Mouse (Mus musculus) cerebral cortex, adult 2 months (tissue): ENCODE measurements around the gene Cebpb.

Experiments used
- WGBS: fragments of 180-500 bp; shearing (Covaris S2); methylation state at CpG from one replicate; pipeline ENCODE4 v1.1.7; 2018; 5-methylcytosine and 5-hydroxymethylcytosine counted together

Gene Cebpb

GRCm38 (mm10) chr2:167665972-167666713, 22.6 kb upstream of the Cebpb start:
- 91% methylated on average over 18 of the region's 18 CpGs for WGBS

DNA sequence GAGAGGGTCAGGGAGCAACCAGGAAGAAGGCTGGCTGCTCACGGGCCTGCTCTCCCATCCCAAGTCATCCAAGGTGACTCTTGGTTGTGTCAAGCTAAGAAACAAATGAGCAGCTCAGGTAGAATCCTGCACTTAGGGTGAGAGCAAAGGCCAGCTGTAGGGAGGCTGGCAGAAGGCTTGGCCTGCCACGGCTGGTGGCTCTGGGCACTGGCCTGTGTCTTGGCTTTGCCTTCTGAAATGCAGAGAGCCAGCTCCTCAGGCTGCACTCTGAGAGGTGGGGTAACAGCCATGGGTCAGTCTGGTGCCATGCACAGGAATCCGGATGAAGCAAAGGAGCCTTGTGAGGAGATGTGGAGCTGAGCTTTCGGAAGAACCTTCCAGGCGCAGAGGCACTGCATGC, 20.3 kb upstream of the Cebpb start:
- 97% methylated on average over 5 of the region's 5 CpGs for WGBS

- 80% methylated on average over 4 of the region's 4 CpGs for WGBS
Observed at GRCm38 (mm10) chr2:167669398-167669797, 19.3 kb upstream of the Cebpb start.

- WGBS, result 78% methylated on average over 5 of the region's 5 CpGs
Observed at GRCm38 (mm10) chr2:167671101-167671633, 17.5 kb upstream of the Cebpb start.

DNA sequence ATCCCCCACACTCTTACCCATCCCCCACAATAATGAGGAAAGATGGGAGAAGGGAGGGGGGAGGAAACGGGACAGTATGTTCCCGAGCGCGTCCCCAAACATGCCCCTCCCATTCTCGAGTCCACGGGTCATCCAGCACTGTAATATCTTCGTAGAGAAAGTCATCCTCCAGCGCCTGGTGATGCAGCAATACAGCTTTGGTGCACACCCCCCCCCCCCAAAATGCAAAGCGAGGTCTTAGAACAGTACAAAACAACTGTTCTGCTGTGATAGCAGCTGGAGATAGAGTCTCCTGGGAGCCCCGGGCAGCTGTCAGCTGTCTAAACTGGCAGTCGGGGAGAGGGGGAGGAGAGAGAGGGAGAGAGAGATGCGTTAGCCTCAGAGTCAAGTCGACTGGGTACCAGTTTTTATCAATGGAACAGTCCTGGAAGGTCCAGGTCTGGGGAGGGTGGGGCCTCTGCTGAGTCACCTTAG, 16.5 kb upstream of the Cebpb start:
- 39% methylated on average over 13 of the region's 13 CpGs for WGBS

- 56% methylated on average over 14 of the region's 14 CpGs for WGBS
Observed at GRCm38 (mm10) chr2:167675120-167675909, 13.4 kb upstream of the Cebpb start.

GRCm38 (mm10) chr2:167678600-167678999, 10.1 kb upstream of the Cebpb start:
- 52% methylated on average over 5 of the region's 5 CpGs for WGBS

DNA sequence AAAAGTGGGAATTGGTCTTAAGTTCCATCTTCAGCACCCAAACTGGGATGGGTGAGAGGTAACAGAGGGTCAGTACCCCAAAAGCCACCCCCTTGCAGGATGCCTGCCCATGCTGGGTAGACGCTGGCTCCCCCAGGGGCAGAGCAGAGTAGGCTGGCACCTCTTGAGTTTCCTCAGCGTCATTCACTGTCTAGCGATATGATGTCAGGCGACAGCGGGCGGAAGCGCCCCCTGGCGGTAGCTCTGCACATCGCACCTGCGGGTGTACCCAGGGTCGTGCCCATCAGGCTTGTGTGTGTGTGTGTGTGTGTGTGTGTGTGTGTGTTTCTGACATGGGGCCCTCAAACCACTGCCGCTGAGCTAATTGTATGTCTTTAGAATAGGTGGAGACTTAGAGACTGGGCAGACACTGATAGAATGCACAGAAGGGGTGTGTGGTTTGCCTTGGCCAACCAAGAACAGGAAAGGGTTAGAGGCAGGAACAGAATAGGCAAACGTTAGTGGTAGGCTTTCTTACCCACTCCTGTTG, 8.7 kb upstream of the Cebpb start:
- 1% methylated on average over 13 of the region's 13 CpGs for WGBS

DNA sequence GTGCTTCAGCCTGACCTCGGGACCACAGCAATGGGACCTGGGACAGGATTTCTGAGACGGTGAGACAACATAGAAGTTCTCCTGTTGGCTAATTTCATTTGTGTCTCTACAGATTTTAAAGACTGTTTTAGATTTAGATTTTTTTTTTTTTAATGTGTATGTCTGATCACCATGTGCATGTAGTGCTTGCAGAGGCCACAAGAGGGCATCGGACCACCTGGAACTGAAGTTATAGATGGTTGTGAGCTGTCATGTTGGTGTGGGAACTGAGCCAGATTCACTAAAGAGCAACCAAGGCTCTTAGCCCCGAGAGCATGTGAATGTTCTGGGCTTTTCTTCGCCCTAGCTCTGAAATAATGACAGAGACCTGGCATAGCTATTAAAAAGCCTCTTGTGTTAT, 8.1 kb upstream of the Cebpb start:
- 56% methylated on average over 5 of the region's 5 CpGs for WGBS

- 88% methylated on average over 3 of the region's 3 CpGs for whole genome bisulfite sequencing
Observed at GRCm38 (mm10) chr2:167683721-167684120, 5.0 kb upstream of the Cebpb start.

GRCm38 (mm10) chr2:167685137-167685536, 3.6 kb upstream of the Cebpb start:
- 3% methylated on average over 8 of the region's 8 CpGs for WGBS

- 67% methylated on average over 3 of the region's 3 CpGs for WGBS
Observed at GRCm38 (mm10) chr2:167685865-167686264, 2.9 kb upstream of the Cebpb start.

DNA sequence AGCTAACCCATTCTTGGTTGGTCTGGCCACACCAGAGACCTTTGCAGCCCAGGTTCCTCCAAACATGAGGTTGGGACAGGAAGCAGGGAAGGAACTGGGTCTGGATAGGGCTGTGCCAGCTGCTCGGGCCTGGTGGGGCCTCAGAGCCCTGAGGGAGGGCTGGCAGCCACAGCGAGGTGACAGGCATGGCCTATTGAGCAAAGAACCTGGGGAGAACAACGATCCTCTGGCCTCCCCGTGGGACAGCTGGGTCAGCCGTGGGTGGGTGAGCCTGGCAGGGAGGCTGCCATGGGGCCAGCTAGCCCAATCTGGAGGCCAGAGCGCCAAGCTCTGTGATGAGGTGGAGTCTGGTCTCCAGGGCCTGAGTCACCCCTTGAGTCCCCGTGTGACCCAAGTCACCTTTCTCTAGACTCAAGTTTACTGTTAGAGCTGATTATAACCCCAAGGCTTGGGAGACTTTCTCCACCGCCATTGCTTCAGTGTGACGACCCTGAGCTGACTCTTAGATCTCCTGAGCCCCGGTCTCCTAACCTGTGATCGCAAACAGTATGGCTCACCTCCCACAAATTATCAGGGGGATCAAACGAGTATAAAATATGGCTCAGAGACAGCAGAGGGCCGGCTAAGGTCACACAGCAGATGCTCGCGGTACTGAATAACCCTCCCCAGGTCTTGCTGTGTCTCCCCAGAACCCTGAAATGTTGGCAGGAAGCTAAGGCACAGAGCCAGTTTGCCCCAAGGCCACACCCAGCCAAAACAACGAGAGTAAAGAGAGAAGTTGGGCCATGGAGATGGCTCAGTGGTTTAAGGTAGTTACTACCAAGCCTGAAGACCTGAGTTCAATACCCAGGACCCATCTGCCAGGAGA, 2.1 kb upstream of the Cebpb start:
- 83% methylated on average over 16 of the region's 16 CpGs for WGBS

- 97% methylated on average over 4 of the region's 4 CpGs for WGBS
Observed at GRCm38 (mm10) chr2:167687250-167687586, 1.5 kb upstream of the Cebpb start.

GRCm38 (mm10) chr2:167687651-167688101, 1.0 kb upstream of the Cebpb start:
- 87% methylated on average over 11 of the region's 11 CpGs for WGBS

- 28% methylated on average over 12 of the region's 12 CpGs for WGBS
Observed at GRCm38 (mm10) chr2:167688126-167688497, 603 bp upstream of the Cebpb start.

DNA sequence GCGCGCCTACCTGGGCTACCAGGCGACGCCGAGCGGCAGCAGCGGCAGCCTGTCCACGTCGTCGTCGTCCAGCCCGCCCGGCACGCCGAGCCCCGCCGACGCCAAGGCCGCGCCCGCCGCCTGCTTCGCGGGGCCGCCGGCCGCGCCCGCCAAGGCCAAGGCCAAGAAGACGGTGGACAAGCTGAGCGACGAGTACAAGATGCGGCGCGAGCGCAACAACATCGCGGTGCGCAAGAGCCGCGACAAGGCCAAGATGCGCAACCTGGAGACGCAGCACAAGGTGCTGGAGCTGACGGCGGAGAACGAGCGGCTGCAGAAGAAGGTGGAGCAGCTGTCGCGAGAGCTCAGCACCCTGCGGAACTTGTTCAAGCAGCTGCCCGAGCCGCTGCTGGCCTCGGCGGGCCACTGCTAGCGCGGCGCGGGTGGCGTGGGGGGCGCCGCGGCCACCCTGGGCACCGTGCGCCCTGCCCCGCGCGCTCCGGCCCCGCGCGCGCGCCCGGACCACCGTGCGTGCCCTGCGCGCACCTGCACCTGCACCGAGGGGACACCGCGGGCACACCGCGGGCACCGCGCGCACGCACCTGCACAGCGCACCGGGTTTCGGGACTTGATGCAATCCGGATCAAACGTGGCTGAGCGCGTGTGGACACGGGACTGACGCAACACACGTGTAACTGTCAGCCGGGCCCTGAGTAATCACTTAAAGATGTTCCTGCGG, 945 bp downstream of the Cebpb start, which contains the start of gene Tmem189:
TSS of gene Tmem189 (minus strand) at position 322 of the 718 bp plus-strand sequence.
- under 1% methylated on average over 99 of the region's 99 CpGs for WGBS

- WGBS, result 37% methylated on average over 15 of the region's 15 CpGs
Observed at GRCm38 (mm10) chr2:167690219-167690961, 1.7 kb downstream of the Cebpb start.

- WGBS, result 72% methylated on average over 12 of the region's 12 CpGs
Observed at GRCm38 (mm10) chr2:167690962-167691311, 2.2 kb downstream of the Cebpb start.

- 86% methylated on average over 6 of the region's 6 CpGs for WGBS
Observed at GRCm38 (mm10) chr2:167691410-167691809, 2.7 kb downstream of the Cebpb start.
